In genomic region chr1:171961704-171962103, GRCm38 (mm10) we compare ENCODE assay signal across 19 mouse cellular contexts. TPM values are rescaled to one million over a fixed set of nuclear protein-coding genes. Genes with fewer than 3 reads are reported as not detected.
DNase-seq lines count a peak whose midpoint lies in the region; ATAC-seq and TF ChIP-seq lines count a peak whose summit lies in the region.
"Had no signal": no experiment of that assay in that cellular context is flagged by ENCODE, and none has a peak within 500 bp of the region (broad histone marks: within the 10 kb centered on the region; RNA-seq: fewer than 3 reads in every experiment).

No protein-coding gene starts in this region.

- H3K4me1 ChIP-seq in heart, embryonic 16.5 days (ENCODE audit: control insufficient read depth, insufficient read depth, low read length) = no peaks in the 10 kb centered on the region
- peaks cover 27% of the 10 kb centered on the region for H3K4me1 ChIP-seq in thymus, adult 2 months (replicated peaks; ENCODE audit: control insufficient read depth, insufficient read depth, low read length)
- H3K4me1 ChIP-seq in forebrain, embryonic 16.5 days (replicated peaks; ENCODE audit: control insufficient read depth, insufficient read depth, low read length) = no peaks in the 10 kb centered on the region
- H3K4me1 ChIP-seq: embryonic facial prominence, embryonic 12.5 days; forebrain, embryonic 15.5 days; hindbrain, embryonic 15.5 days had no signal

- no peaks in the 10 kb centered on the region for H3K9me3 ChIP-seq in heart, embryonic 16.5 days (replicated peaks; ENCODE audit: control insufficient read depth, low read length)
- H3K9me3 ChIP-seq in forebrain, embryonic 16.5 days (ENCODE audit: control insufficient read depth, low read length) = no peaks in the 10 kb centered on the region
- H3K9me3 ChIP-seq: embryonic facial prominence, embryonic 12.5 days; forebrain, embryonic 15.5 days; hindbrain, embryonic 15.5 days had no signal

- H3K4me2 ChIP-seq in heart, embryonic 16.5 days (ENCODE audit: low read depth, low read length) = no peak overlapping the region
- no peak overlapping the region for H3K4me2 ChIP-seq in forebrain, embryonic 16.5 days (ENCODE audit: low read length)
- H3K4me2 ChIP-seq: embryonic facial prominence, embryonic 12.5 days; forebrain, embryonic 15.5 days; hindbrain, embryonic 15.5 days had no signal

- no peak overlapping the region for H3K9ac ChIP-seq in heart, embryonic 16.5 days (ENCODE audit: low read length)
- H3K9ac ChIP-seq in forebrain, embryonic 16.5 days (replicated peaks; ENCODE audit: low read depth, low read length) = no peak overlapping the region
- H3K9ac ChIP-seq: embryonic facial prominence, embryonic 12.5 days; forebrain, embryonic 15.5 days; hindbrain, embryonic 15.5 days had no signal

- no peak for DNase-seq in heart, adult 8-10 months (ENCODE audit: low spot score)
- peak; percentile 56 for DNase-seq in thymus, adult 2 months
- DNase-seq in thymus, postnatal 14 days = peak; percentile 75
- DNase-seq in ovary, postnatal 14 days (ENCODE audit: low spot score) = no peak
- DNase-seq: adrenal gland, postnatal 14 days; cerebellum, adult 11-12 months; cerebellum, adult 9-10 months; cerebellum, postnatal 25 days; gastrocnemius, postnatal 10 days; heart, adult 2 months had no signal

- no peaks in the 10 kb centered on the region for H3K27me3 ChIP-seq in heart, embryonic 16.5 days (ENCODE audit: control insufficient read depth, insufficient read depth, low read length)
- H3K27me3 ChIP-seq in thymus, adult 2 months (ENCODE audit: control insufficient read depth, insufficient read depth, low read length) = no peaks in the 10 kb centered on the region
- no peaks in the 10 kb centered on the region for H3K27me3 ChIP-seq in forebrain, embryonic 16.5 days (replicated peaks; ENCODE audit: control insufficient read depth, insufficient read depth, low read length)
- H3K27me3 ChIP-seq: CH12.LX; embryonic facial prominence, embryonic 12.5 days; forebrain, embryonic 15.5 days; hindbrain, embryonic 15.5 days; Patski had no signal

- TF ChIP-seq CTCF in thymus, adult 2 months (IDR thresholded peaks at IDR 0.05; ENCODE audit: borderline replicate concordance, control insufficient read depth, extremely low read depth, insufficient read depth, low read length, poor library complexity) = no peak

- ATAC-seq in heart, embryonic 16.5 days (replicated peaks; ENCODE audit: extremely low read depth, insufficient read depth, low FRiP score) = peak; percentile 69; the same call in 1 of the 2 replicates
- no peak for ATAC-seq in forebrain, embryonic 16.5 days
- ATAC-seq: activated CD4-positive, CD25-positive, alpha-beta regulatory T cell, adult 4 months; forebrain, embryonic 15.5 days; Patski had no signal

- no peak overlapping the region for H3K27ac ChIP-seq in heart, embryonic 16.5 days (ENCODE audit: low read length)
- peak overlapping the region; percentile 54 for H3K27ac ChIP-seq in thymus, adult 2 months (ENCODE audit: control insufficient read depth, insufficient read depth, low read length)
- H3K27ac ChIP-seq in forebrain, embryonic 16.5 days (ENCODE audit: low read length) = no peak overlapping the region
- H3K27ac ChIP-seq: embryonic facial prominence, embryonic 12.5 days; forebrain, embryonic 15.5 days; heart, adult 2 months; hindbrain, embryonic 15.5 days had no signal

- no peak overlapping the region for H3K4me3 ChIP-seq in heart, embryonic 16.5 days (ENCODE audit: low read length)
- H3K4me3 ChIP-seq in thymus, adult 2 months (ENCODE audit: control insufficient read depth, insufficient read depth, low read length) = no peak overlapping the region
- no peak overlapping the region for H3K4me3 ChIP-seq in forebrain, embryonic 16.5 days (replicated peaks; ENCODE audit: low read length)
- H3K4me3 ChIP-seq: embryonic facial prominence, embryonic 12.5 days; forebrain, embryonic 15.5 days; heart, adult 2 months; hindbrain, embryonic 15.5 days had no signal

- TF ChIP-seq POLR2A in thymus, adult 2 months (IDR thresholded peaks at IDR 0.05; ENCODE audit: control insufficient read depth, extremely low read depth, insufficient read depth, low read length, poor library complexity) = no peak

- H3K36me3 ChIP-seq in heart, embryonic 16.5 days (ENCODE audit: control insufficient read depth, insufficient read depth) = no peaks in the 10 kb centered on the region
- H3K36me3 ChIP-seq in thymus, adult 2 months (ENCODE audit: control insufficient read depth, insufficient read depth, low read length) = no peaks in the 10 kb centered on the region
- no peaks in the 10 kb centered on the region for H3K36me3 ChIP-seq in forebrain, embryonic 16.5 days (ENCODE audit: control insufficient read depth, insufficient read depth)
- H3K36me3 ChIP-seq: embryonic facial prominence, embryonic 12.5 days; forebrain, embryonic 15.5 days; hindbrain, embryonic 15.5 days had no signal

- WGBS in heart, embryonic 16.5 days = 78% methylated on average over 6 of the region's 6 CpGs
- WGBS in thymus, adult 2 months = 17% methylated on average over 6 of the region's 6 CpGs
- WGBS in forebrain, embryonic 16.5 days = 95% methylated on average over 6 of the region's 6 CpGs

RNA-seq across cellular contexts. Expression of gene Slamf6, which starts 44.4 kb away (rescaled TPM):
- 7.8 and 22.2 TPM in 2 replicates for polyA plus RNA-seq in heart, embryonic 16.5 days (2015; fragmentation: Nextera tagmentation; extraction: Ambion mirVana)
- under 1 TPM in 2 of 4 experiments, not detected in 2; 0.19 to 0.46 TPM for total RNA-seq in heart, adult 8-10 months (2022)
- 46.6 and 52.0 TPM in 2 replicates for polyA plus RNA-seq in thymus, adult 2 months (2012; rRNA removed)
- not detected in 2 replicates for polyA plus RNA-seq in forebrain, embryonic 16.5 days (2015; fragmentation: Nextera tagmentation; extraction: Ambion mirVana)
- polyA plus RNA-seq: forebrain, embryonic 11.5 days; forebrain, embryonic 15.5 days; Patski had no signal

Comparison
In these comparisons a context has a peak if more than half of its experiments do, and no peak if none do; other contexts are left out.
1. DNase-seq: peak in thymus, adult 2 months (single experiment) and thymus, postnatal 14 days (single experiment); none in heart, adult 8-10 months (single experiment) and ovary, postnatal 14 days (single experiment).